Mouse (Mus musculus): ENCODE measurements around the gene Zfp367.

DNA sequence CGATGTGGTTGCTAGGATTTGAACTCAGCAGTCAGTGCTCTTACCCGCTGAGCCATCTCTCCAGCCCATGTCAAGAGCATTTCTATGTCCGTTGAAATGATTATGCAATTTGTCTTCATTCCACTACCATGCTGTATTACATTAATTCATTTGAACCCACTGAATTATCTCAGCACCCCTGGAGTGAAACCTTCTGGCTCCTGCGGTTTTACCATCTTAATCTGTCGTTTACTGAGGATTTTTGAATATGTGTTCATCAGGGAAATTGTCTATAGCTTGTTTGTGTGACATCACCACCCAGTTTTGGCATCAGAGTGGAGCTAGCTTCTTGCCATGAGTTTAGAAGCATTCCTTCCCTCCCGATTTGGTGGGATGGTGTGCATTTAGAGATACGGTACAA is 62.0 kb downstream of the Zfp367 start:
- TF ChIP-seq CTCF (conservative IDR thresholded peaks at IDR 0.05; ENCODE audit: low read length) (no peak), NANOG (IDR thresholded peaks at IDR 0.05; ENCODE audit: borderline replicate concordance, low read length) (no peak)

All from E14TG2a.4 (cell line).